27 mouse cellular contexts compared by ENCODE assay signal in genomic region chr13:45332031-45332430, GRCm38 (mm10). TPM values are rescaled to one million over a fixed set of nuclear protein-coding genes. Genes with fewer than 3 reads are reported as not detected.
A peak's percentile ranks its signal among the peaks of the same experiment; 100 is the strongest.
DNase-seq lines count a peak whose midpoint lies in the region; ATAC-seq and TF ChIP-seq lines count a peak whose summit lies in the region.
"Had no signal": no experiment of that assay in that cellular context is flagged by ENCODE, and none has a peak within 500 bp of the region (broad histone marks: within the 10 kb centered on the region; RNA-seq: fewer than 3 reads in every experiment).

No protein-coding gene starts in this region.

- H3K4me2 ChIP-seq in embryonic facial prominence, embryonic 11.5 days (ENCODE audit: low read depth, low read length) = no peak overlapping the region
- no peak overlapping the region for H3K4me2 ChIP-seq in lung, embryonic 14.5 days
- no peak overlapping the region for H3K4me2 ChIP-seq in embryonic facial prominence, embryonic 15.5 days (replicated peaks)
- H3K4me2 ChIP-seq: forebrain, embryonic 13.5 days; heart, embryonic 13.5 days; hindbrain, embryonic 12.5 days; hindbrain, embryonic 15.5 days had no signal

- H3K27ac ChIP-seq in embryonic facial prominence, embryonic 11.5 days (replicated peaks; ENCODE audit: low read depth, low read length) = no peak overlapping the region
- H3K27ac ChIP-seq in embryonic facial prominence, embryonic 10.5 days (replicated peaks) = no peak overlapping the region
- 0 out of 2 replicates have a peak overlapping the region, but pooled peaks have one; percentile 20 for H3K27ac ChIP-seq in lung, embryonic 14.5 days (ENCODE audit: low read depth)
- no peak overlapping the region for H3K27ac ChIP-seq in embryonic facial prominence, embryonic 15.5 days (replicated peaks)
- H3K27ac ChIP-seq: forebrain, embryonic 10.5 days; forebrain, embryonic 13.5 days; gastrocnemius, adult 2 months; heart, embryonic 13.5 days; hindbrain, embryonic 12.5 days; hindbrain, embryonic 15.5 days had no signal

- peak; percentile 50 for DNase-seq in embryonic facial prominence, embryonic 11.5 days (ENCODE audit: low spot score)
- no peak for DNase-seq in embryonic facial prominence, embryonic 10.5 days (ENCODE audit: low spot score)
- DNase-seq in lung, embryonic 14.5 days = peak; percentile 19
- DNase-seq in lung, postnatal 10 days = no peak
- DNase-seq in cerebellum, postnatal 36 days = no peak
- DNase-seq: adrenal gland, adult 8-10 months; adrenal gland, postnatal 25 days; B cell, adult 2 months; cerebellum, adult 11-12 months; cerebellum, adult 8-10 months; cerebellum, postnatal 10 days; gastrocnemius, adult 2 months; gastrocnemius, postnatal 14 days; heart, adult 18-20 months; heart, postnatal 14 days; heart, postnatal 4 days had no signal

- TF ChIP-seq CTCF in lung, embryonic 14.5 days (IDR thresholded peaks at IDR 0.05; ENCODE audit: low read depth) = no peak

- H3K36me3 ChIP-seq in embryonic facial prominence, embryonic 11.5 days (replicated peaks; ENCODE audit: control insufficient read depth, insufficient read depth, low read depth, low read length) = no peaks in the 10 kb centered on the region
- no peaks in the 10 kb centered on the region for H3K36me3 ChIP-seq in embryonic facial prominence, embryonic 10.5 days (replicated peaks)
- H3K36me3 ChIP-seq in lung, embryonic 14.5 days (ENCODE audit: insufficient read depth) = no peaks in the 10 kb centered on the region
- H3K36me3 ChIP-seq in embryonic facial prominence, embryonic 15.5 days = no peaks in the 10 kb centered on the region
- H3K36me3 ChIP-seq: forebrain, embryonic 10.5 days; G1E; heart, embryonic 13.5 days; hindbrain, embryonic 12.5 days; hindbrain, embryonic 15.5 days had no signal

- no peaks in the 10 kb centered on the region for H3K9me3 ChIP-seq in embryonic facial prominence, embryonic 11.5 days (replicated peaks; ENCODE audit: control insufficient read depth, low read length)
- 0 out of 2 replicates have a peak, but pooled peaks cover 3% of the 10 kb centered on the region for H3K9me3 ChIP-seq in embryonic facial prominence, embryonic 10.5 days
- H3K9me3 ChIP-seq in lung, embryonic 14.5 days (ENCODE audit: low read depth, low read length) = no peaks in the 10 kb centered on the region
- H3K9me3 ChIP-seq in embryonic facial prominence, embryonic 15.5 days (replicated peaks) = no peaks in the 10 kb centered on the region
- H3K9me3 ChIP-seq: forebrain, embryonic 10.5 days; forebrain, embryonic 13.5 days; G1E; heart, embryonic 13.5 days; hindbrain, embryonic 12.5 days; hindbrain, embryonic 15.5 days had no signal

- no peak overlapping the region for H3K4me3 ChIP-seq in embryonic facial prominence, embryonic 11.5 days (ENCODE audit: low read depth, low read length)
- H3K4me3 ChIP-seq in embryonic facial prominence, embryonic 10.5 days = no peak overlapping the region
- no peak overlapping the region for H3K4me3 ChIP-seq in lung, embryonic 14.5 days (ENCODE audit: low read depth, low read length)
- H3K4me3 ChIP-seq in embryonic facial prominence, embryonic 15.5 days (replicated peaks) = no peak overlapping the region
- H3K4me3 ChIP-seq: forebrain, embryonic 10.5 days; forebrain, embryonic 13.5 days; gastrocnemius, adult 2 months; heart, embryonic 13.5 days; hindbrain, embryonic 12.5 days; hindbrain, embryonic 15.5 days had no signal

- no peak overlapping the region for H3K9ac ChIP-seq in embryonic facial prominence, embryonic 11.5 days (replicated peaks; ENCODE audit: low read length)
- H3K9ac ChIP-seq in lung, embryonic 14.5 days = no peak overlapping the region
- H3K9ac ChIP-seq in embryonic facial prominence, embryonic 15.5 days = no peak overlapping the region
- H3K9ac ChIP-seq: forebrain, embryonic 13.5 days; heart, embryonic 13.5 days; hindbrain, embryonic 12.5 days; hindbrain, embryonic 15.5 days had no signal

- H3K4me1 ChIP-seq in embryonic facial prominence, embryonic 11.5 days (ENCODE audit: control insufficient read depth, insufficient read depth, low read length) = no peaks in the 10 kb centered on the region
- H3K4me1 ChIP-seq in embryonic facial prominence, embryonic 10.5 days = no peaks in the 10 kb centered on the region
- no peaks in the 10 kb centered on the region for H3K4me1 ChIP-seq in lung, embryonic 14.5 days (ENCODE audit: insufficient read depth)
- 0 out of 2 replicates have a peak, but pooled peaks cover 8% of the 10 kb centered on the region for H3K4me1 ChIP-seq in embryonic facial prominence, embryonic 15.5 days
- H3K4me1 ChIP-seq: forebrain, embryonic 10.5 days; forebrain, embryonic 13.5 days; heart, embryonic 13.5 days; hindbrain, embryonic 12.5 days; hindbrain, embryonic 15.5 days had no signal

- H3K27me3 ChIP-seq in embryonic facial prominence, embryonic 11.5 days (ENCODE audit: control insufficient read depth, insufficient read depth, low read length) = no peaks in the 10 kb centered on the region
- no peaks in the 10 kb centered on the region for H3K27me3 ChIP-seq in embryonic facial prominence, embryonic 10.5 days (replicated peaks; ENCODE audit: low read depth, poor library complexity, severe bottlenecking)
- H3K27me3 ChIP-seq in lung, embryonic 14.5 days (ENCODE audit: insufficient read depth, low read length) = no peaks in the 10 kb centered on the region
- no peaks in the 10 kb centered on the region for H3K27me3 ChIP-seq in embryonic facial prominence, embryonic 15.5 days
- H3K27me3 ChIP-seq: CH12.LX; forebrain, embryonic 13.5 days; heart, embryonic 13.5 days; hindbrain, embryonic 12.5 days; hindbrain, embryonic 15.5 days had no signal

- no peak for ATAC-seq in embryonic facial prominence, embryonic 11.5 days (replicated peaks; ENCODE audit: insufficient number of reproducible peaks, low FRiP score, low TSS enrichment, low read depth)
- no peak for ATAC-seq in lung, embryonic 14.5 days (ENCODE audit: insufficient read depth)
- 0 out of 2 replicates have a peak, but pooled peaks have one; percentile 19 for ATAC-seq in embryonic facial prominence, embryonic 15.5 days (ENCODE audit: insufficient number of reproducible peaks, low FRiP score, low TSS enrichment, low read depth)
- no peak for ATAC-seq in activated CD4-positive, CD25-positive, alpha-beta regulatory T cell, adult 4 months
- ATAC-seq: forebrain, embryonic 13.5 days; forebrain, embryonic 16.5 days; intestine, postnatal 0 days had no signal

- WGBS in embryonic facial prominence, embryonic 11.5 days = 51% methylated on average over 3 of the region's 3 CpGs
- WGBS in embryonic facial prominence, embryonic 10.5 days = 69% methylated on average over 3 of the region's 3 CpGs
- 53% methylated on average over 3 of the region's 3 CpGs for WGBS in lung, embryonic 14.5 days
- WGBS in embryonic facial prominence, embryonic 15.5 days = 35% methylated on average over 3 of the region's 3 CpGs

RNA-seq across cellular contexts. Expression of gene Mylip, which starts 57.5 kb away (rescaled TPM):
- 8.2 and 8.7 TPM in 2 replicates for polyA plus RNA-seq in embryonic facial prominence, embryonic 11.5 days (2014; fragmentation: Nextera tagmentation; extraction: Ambion mirVana)
- 7.5 and 9.2 TPM in 2 replicates for polyA plus RNA-seq in embryonic facial prominence, embryonic 10.5 days (2016; fragmentation: Nextera tagmentation; extraction: Ambion mirVana)
- 3.8 and 3.9 TPM in 2 replicates for polyA plus RNA-seq in lung, embryonic 14.5 days (2014; fragmentation: Nextera tagmentation; extraction: Ambion mirVana)
- 35.2 and 36.1 TPM in 2 replicates for polyA plus RNA-seq in embryonic facial prominence, embryonic 15.5 days (2015; fragmentation: Nextera tagmentation; extraction: Ambion mirVana)
- 10 to 100 TPM; 15.5 to 18.3 TPM for polyA plus RNA-seq in activated CD4-positive, CD25-positive, alpha-beta regulatory T cell, adult 4 months (2017; shearing (Covaris generic))

Comparison
In these comparisons a context has a peak if more than half of its experiments do, and no peak if none do; other contexts are left out.
1. DNase-seq: peak in embryonic facial prominence, embryonic 11.5 days (single experiment) and lung, embryonic 14.5 days (single experiment); none in embryonic facial prominence, embryonic 10.5 days (single experiment), lung, postnatal 10 days (single experiment) and cerebellum, postnatal 36 days (0 of 2).